Mouse (Mus musculus) embryo, embryonic 9.5 days (tissue): ENCODE results near the gene Mettl26.
A peak's percentile ranks its signal among the peaks of the same experiment; 100 is the strongest.
"Not testable (repeated sequence)": the region's sequence is repeated elsewhere in the genome, so short reads cannot be mapped to it uniquely, and the experiment has no call there.

Experiments
- DNase-seq: peaks from one replicate; pipeline ENCODE4 v3.0.0-alpha.2; 2017; ENCODE audit errors: extremely low spot score

The Mettl26 gene

DNA sequence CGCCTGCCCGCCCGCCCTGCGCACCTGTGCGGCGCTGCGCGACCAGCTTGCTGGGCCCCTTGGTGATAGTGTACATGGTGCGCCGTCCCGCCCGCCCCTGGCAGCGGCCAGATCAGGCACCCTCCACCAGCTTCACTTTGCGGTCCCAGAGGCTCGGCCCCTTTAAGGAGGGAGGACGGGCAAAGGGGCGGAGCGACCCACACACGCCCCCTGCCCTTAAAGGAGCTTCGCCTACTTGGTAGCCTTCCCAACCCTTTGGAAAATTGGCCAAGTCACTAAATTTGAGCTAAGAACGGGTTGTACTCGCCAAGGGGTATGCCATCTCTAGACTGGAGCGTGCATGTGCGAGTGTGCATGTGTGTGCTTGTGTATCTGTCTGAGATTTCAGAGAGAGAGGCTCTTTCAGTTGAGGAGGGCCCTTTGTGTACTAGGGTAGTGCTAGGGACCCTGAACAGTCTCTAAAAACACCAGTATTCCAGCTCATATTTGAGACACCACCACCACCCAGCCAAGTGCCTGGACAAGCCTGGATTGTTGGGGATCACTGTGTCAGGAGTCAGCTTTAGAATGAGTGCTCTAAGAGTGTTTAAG lies 6.2 kb upstream of the Mettl26 start, which contains the start of gene Mcrip2:
TSS of gene Mcrip2 (minus strand) at position 164 of the 591 bp plus-strand sequence.
- DNase-seq = peak; percentile 84

DNA sequence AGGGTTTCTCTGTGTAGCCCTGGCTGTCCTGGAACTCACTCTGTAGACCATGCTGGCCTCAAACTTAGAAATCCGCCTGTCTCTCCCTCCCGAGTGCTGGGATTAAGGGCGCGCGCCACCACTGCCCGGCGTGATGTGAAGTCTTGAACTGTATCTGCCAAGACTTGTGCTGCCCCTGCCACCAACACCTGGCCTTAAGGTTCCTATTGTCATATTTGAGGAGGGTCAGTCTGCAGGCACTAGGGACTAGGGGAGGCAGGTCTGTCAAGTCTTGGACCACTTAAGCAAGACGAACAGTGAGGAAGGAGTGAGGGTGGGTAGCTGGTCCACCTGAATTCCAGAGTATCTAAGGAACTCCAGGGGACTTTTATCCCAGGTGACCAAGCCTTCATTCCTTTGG lies 5.4 kb upstream of the Mettl26 start:
- no peak for DNase-seq

DNA sequence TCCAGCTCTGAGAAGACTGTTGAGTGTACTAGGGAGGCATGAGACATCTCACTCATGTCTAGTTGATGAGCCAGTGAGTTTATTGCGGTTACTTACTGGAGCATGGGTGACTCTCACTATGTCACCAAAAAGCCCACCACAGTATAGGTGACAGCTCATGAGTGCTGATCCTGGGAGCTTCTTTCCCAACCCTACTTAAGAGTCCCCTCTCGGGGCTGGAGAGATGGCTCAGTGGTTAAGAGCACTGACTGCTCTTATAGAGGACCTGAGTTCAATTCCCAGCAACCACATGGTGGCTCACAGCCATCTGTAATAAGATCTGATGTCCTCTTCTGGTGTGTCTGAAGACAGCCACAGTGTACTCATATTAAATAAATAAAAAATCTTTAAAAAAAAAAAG lies 4.9 kb upstream of the Mettl26 start:
- DNase-seq = no peak

DNA sequence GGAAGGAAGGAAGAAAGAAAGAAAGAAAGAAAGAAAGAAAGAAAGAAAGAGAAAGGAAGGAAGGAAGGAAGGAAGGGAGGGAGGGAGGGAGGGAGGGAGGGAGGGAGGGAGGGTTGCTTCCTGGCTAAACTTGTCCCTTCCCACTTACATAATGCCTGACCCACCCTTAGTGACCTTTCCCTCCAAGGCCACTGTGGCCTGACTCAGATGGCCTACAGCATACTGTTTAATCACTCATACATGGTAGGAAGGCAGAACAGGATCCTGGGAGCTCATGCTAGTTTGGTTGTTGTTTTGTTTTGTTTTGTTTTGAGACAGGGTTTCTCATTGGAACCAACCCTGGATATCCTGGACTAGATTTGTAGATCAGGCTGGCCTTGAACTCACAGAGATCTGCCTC lies 3.3 kb upstream of the Mettl26 start:
- not testable (repeated sequence) for DNase-seq

DNA sequence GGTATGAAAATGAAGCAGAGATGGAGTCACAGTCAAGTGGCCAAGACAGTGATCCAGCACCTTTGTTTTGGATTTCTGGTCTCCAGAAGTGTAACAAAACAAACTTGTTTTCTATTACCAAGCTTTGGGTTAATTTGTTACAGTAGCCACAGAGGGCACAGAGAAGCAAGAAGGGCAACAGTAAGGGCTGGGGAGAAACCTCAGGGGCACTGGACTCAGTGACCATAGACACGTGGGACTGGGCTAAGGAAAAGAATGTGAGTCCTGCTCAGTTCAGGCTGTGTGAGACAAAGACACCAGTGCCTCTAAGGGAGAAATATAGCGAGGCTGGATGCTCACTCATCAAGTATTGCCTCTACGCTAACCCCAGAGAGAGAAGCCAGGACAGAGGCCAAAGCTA lies 2.2 kb upstream of the Mettl26 start:
- no peak for DNase-seq

DNA sequence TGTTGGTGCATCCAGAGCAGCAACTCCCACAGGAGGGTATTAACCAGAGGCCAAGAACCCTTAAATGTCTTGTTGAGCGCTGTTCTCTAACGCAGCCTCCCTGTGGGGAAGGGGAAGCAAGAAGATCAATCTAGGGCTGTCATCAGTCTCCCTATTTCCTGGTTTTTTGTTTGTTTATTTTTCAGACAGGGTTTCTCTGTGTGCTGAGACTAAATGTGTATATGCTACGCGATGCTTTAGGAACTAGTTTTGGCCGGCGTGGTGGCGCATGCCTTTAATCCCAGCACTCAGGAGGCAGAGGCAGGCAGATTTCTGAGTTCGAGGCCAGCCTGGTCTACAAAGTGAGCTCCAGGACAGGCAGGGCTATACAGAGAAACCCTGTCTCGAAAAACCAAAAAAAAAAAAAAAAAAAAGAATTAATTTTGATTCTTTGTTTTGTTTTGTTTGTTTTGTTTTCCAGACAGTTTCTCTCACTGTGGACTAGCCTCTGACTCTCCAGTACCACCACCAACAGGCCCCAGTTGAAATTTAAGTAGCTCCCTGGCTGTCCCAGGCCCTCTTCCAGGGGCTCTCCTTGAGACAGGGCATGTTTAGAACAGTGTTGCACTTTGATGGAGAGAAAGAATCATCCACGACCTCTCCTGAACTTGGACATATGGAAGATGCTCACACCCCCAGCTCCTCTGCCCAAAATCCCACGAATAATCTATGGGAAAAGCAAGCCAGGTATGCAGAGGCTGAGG lies 1.3 kb upstream of the Mettl26 start:
- DNase-seq = no peak

DNA sequence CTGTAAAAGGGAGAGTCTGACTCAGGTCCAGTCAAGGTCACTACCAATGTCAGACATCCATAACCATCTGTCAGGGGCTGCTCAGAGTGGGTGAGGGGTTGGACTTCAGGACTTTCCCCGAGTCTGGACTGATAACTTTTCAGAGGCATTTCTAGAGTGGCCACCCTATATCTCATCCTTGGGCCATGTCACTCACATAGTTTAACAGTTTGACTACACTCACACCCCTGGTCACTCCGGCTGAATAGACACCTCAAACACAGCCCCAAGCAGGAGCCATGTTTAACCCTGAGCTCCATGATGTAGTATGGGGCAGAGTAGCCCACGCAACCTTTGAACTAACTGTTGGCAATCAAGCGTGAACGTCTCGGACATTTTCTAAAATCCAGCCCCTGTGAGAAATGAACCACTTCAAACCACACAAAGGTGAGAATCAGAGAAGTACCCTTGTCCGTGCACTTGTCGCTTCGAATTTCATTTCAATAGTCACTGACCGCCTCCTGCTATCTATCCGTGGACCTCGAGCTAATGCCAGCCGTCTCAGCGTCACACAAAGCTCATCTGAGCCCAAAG lies 640 bp upstream of the Mettl26 start:
- no peak for DNase-seq

DNA sequence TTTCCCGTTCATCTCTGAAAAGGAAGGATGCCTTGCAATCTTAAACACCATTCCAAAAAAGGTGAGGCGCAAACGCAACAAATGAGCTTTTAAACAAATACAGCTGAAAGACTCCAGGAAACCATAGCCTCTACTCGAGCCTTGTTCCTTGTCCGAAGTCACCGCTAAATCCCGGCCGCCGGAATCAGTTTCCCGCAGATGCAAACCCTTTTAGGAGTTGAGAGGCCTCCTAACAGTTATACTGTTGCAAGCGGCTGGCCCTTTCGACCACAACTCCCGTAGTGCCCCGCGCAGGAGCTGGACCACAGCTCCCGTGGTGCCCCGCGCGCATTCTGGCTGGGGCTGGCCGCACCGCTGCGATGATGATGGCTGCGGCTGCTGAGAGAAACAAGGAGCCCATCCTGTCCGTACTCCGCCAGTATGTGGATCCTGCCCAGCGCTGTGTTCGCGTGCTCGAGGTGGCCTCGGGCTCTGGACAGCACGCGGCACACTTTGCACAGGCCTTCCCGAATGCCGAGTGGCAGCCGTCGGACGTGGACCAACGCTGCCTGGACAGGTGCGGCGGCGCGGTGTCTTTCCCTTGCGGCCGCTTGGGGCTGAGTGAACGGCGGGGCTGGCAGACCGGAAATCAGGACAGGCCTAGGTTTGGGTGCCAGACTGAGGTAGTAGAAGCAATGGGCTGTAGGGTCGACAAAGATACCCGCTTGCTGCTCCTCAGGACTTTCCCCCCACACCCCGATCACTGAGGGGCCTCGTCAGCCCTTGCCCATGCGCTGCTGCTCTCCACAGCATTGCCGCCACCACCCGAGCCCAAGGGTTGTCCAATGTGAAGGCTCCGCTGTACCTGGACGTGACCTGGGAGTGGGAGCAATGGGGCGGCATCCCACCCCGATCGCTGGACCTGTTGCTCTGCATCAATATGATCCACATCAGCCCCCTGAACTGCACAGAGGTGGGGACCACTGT lies 580 bp downstream of the Mettl26 start:
- DNase-seq = peak; percentile 90

DNA sequence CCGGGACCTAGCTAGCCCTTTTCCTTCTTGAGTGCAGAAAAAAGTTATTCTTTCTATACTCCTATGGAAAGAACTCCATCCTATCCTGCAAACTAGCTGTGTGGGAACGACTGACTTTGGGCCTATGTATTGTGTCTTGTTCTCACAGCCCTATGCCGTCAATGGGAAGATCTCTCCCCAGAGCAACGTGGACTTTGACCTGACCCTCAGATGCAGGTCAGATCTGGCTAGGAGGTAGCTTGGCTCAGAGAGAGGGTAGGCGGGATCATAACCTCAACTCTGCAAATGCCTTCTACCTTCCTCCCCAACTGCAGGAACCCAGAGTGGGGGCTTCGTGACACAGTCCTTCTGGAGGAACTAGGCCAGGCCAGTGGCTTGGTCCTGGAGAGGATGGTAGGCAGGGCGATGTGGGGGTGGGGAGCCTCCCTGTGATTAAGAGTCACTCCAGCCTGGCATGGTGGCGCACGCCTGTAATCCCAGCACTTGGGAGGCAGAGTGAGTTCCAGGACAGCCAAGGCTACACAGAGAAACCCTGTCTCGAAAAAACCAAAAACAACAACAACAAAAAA lies 1.6 kb downstream of the Mettl26 start:
- no peak for DNase-seq

DNA sequence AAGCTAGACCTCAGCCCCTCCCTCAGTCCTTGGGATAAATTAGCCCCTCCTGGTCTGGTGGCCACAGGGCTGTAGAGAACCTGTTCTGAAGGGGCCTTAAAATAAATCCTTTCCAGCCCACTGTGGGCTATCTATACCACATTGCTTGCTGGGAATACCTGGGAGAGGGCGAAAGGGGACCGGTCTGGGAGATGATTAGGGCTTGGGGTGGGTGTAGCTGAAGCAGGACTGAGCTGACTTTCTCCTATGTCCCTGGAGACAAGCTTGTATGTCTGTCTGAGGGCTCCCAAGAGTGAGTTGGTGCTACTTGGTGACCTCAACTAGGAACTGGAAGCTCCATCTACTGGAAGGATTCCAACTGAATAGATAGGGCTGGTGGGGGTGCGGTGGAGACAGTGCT lies 2.2 kb downstream of the Mettl26 start:
- no peak for DNase-seq

DNA sequence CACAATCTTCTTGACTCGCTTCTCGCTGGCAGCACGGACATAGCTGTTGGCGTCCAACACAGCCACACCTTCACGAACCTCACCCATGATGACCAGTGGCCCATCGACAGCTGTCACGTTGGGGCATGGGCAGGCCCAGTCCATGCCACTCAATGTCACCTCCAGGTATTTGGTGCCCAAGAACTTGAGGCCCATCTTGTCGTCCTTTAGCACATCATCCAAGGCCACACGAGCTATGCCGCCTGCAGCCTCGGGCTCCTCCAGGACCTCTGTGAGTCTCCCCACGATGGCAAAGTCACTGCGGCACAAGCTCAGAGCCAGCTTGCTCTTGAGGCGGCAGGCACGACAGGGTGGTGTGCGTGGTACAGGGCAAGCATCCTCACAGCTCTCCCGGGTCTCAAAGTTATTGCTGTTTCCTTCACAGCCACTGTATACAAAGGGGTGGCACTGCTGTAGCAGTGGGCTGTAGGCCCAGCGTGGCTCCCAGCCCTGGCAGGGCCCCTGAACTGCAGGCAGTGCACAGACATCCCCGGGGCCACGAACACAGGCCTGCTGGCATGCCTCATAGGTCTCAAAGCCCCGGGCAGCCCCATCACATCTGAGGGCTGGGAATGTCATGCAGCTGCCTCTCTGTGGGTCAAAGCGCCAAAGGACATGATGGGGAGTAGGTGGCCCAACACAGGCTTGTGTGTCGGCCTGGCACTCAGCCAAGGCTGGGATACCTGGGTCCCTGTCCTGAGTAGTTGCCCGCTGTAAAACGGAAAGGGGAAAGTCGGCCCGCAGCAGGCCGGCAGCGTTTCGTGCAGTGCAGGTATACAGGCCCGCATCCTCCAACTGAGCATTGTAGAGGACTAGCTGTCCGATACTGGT lies 3.1 kb downstream of the Mettl26 start:
- DNase-seq = no peak

DNA sequence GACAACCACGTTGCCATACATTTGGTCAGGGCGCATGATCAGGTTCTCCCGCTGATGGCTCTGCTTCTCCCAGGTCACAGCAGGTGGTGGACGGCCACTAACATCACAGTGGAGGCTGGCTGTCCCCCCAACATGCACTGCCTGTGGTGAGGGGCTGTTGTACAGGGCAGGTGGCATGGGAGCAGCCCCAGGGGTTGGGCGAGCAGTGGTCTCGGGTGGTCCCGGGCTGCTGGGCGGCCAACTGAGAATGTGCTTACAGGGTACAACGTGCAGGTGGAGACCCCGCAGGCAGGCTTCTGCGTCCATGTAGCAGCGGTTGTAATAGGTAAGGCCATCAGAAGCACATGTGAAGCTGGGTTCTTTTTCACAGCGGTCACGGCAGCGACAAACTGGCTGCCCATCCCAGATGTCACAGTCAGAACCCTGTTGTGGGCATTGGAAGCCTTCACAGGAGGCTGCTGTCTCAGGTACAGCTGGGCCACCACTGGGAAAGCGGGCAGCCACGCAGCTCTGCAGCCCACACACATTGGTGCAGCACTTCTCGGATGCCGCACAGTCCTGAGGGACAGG lies 3.8 kb downstream of the Mettl26 start:
- no peak for DNase-seq

DNA sequence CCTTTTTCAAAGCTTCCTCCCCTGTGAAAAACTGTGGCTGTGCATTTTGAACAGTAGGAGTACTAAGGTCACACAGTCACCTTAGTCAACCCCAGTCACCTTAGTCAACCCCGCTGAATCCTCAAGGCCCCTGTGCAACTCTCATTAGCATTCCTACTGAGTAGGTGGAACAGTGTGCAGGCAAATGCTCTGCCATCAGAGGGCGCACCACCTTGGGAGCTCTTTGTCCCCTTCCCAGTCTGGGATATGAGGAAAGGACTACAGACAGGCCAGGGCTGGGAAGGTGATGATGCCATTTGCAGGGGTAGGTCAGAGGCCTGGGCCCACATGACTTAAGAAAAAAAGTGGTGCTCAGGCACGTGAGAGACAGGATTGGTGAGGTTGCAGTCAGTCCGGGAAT lies 4.4 kb downstream of the Mettl26 start:
- peak; percentile 50 for DNase-seq

DNA sequence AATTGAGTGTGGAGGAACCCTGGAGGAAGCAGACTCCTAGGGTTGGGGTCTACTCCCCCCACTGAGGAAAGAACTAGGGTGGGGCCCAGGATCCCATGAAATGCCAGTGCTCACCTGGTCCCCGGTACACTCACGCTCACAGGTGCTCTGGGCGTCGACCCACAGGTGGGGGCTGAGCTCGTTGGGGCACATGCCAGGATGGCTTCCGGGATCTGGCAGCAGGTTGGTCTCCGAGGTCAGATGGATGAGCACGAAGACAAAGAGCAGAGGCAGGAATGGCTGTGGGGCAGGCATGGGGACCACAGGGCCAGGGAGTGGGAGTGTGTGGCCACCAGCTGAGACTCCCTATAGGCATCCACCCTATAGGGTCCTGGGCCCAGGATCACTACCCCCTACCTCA lies 4.9 kb downstream of the Mettl26 start:
- DNase-seq = no peak

DNA sequence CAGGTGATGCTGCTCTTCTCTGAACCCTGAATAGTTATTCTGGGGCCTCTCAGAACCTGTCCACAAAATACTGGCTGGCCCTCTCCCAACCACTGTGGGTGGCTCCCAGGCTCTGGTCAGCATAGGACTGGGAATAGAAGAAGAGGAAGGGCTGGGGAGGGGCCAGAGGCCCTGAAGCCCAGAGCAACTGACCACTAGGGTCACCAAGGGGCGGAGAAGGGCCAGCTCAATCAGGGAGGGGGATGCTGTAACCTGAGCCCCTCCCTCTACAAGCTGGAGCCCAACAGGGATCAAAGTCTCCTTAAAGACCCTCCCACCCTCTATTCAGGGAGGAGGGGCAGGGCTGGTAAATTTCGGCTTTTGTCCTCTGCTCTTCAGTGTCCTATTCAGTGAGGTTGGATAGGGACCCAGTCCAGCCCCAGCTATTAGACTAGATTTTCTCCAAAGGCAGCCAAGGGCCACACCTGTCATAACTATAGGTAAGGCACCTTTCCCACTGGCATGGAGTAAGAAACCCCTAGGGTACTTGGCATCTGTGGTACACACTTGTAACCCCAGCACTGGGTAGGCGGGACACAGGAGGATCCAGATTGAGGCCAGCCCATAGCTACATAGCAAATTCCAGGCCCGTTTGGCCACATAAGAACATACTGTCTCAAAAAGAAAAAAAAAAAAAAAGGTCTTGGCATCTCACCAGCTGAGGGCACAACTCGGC lies 5.5 kb downstream of the Mettl26 start, which contains the start of gene Wfikkn1:
TSS of gene Wfikkn1 (minus strand) at position 663 of the 715 bp plus-strand sequence.
- DNase-seq = peak; percentile 88

DNA sequence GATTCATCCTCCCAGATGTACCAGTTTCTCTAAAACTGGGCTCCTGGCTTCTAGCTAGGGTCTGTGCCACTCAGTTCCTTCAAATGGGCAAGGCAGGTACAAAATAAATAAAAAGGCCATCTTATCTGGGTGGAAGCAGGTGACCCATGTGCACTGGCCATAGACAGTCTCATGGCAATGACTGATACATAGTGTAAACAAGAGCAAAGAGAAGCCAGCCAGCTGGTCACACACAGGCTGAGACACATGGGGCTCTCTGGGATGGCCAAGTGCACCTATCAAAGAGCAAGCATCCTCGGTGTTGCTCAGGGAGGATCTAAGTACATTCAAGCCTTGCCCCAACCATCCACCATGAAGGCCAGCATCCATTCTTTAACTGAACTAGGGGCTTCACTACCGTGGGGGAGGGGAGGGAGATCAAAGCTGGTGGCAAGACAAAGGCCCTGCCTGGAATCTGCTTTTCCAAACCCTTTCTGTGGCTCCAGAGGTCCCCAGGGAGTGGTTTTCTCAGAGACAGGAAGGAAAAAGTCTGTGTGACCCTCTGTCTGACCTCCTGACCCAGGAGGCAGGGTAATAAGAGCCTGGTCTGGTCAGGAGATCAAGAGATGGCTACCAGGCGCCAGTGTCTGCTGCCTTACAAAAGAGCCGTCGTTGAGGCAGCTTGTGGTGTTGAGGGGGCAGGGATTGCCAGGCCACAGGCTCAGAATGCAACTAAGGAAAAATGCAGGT lies 6.2 kb downstream of the Mettl26 start:
- DNase-seq = peak; percentile 94

DNA sequence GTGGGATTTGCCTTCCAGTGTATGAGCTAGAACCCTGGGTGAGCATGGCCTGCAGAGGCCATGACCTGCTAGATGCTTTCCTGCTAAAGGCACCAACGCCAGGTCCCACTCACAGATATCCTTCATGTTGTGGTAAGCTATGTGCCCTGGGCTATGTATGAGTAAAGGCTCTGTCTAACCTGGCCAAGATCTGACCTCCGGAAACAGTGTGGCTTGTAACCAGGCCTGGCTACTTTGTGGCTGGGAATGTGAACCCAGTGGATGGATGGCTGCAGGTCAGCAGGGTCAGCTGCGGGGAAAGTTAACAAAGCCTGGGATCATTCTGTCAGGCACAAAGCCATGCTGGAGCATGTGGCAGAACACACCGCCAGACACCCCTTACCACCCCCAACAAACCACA lies 6.8 kb downstream of the Mettl26 start:
- peak; percentile 83 for DNase-seq

DNA sequence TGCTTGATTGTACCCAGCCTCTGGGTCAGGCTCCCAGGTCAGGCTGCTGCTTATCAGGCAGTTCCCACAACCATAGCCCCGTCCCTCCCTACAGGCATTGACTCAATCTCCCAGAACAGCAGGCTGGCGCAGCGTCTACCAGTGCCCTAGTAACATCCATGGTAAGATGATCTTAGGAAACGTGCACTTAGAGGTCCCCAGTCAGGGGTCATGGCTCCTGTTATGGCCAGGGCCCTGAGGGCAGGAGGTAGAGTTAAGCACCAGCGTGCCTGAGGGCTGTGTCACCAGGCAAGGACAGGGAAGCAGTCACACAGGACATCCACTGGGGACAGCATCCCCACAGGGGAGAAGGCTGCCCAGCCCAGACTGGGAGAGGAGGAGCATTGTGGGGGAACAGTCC lies 7.4 kb downstream of the Mettl26 start:
- peak; percentile 47 for DNase-seq

DNA sequence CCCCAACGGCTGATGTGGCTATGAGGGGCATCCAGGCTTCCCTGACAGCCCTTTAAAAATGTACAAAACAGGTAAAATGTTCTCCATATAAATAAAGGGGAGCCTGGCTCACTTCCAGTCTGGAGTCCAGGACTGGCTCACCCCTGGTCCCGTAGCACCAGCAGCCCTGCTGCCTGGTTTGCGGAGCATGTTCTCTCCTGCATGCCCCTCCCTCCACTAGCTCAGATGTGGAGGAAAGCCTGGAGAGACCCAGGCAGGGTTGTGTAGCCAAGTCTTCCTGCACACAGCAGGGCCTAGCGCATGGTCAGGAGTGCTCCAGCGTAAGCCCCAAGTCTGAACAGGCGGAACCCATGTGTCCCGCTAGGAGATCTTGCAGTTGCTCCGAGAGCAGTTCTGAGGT lies 8.4 kb downstream of the Mettl26 start:
- DNase-seq = no peak
